Mouse (Mus musculus) midbrain, embryonic 13.5 days (tissue): ENCODE measurements around the gene Cks1brt. TPM values are rescaled to one million over a fixed set of nuclear protein-coding genes. Genes with fewer than 3 reads are reported as not detected.
A peak's percentile ranks its signal among the peaks of the same experiment; 100 is the strongest.

Experiments
- ATAC-seq: fragments of 200-750 bp; cut with Nextera tagmentation; 2 replicates; pipeline ENCODE4 v1.8.0; 2017; ENCODE audit warnings: mild to moderate bottlenecking, moderate TSS enrichment, moderate library complexity
- H3K27ac ChIP-seq: fragments of 300-500 bp; sonication (generic); 2 replicates; pipeline ENCODE4 v1.5.1; 2015; ENCODE audit warnings: inconsistent platforms, mild to moderate bottlenecking, moderate library complexity
- H3K27me3 ChIP-seq: fragments of 300-500 bp; sonication (generic); 2 replicates; pipeline ENCODE4 v1.6.1; 2015; ENCODE audit warnings: mild to moderate bottlenecking, inconsistent platforms
- H3K36me3 ChIP-seq: fragments of 300-500 bp; sonication (generic); 2 replicates; pipeline ENCODE4 v1.6.1; 2015; ENCODE audit warnings: mild to moderate bottlenecking, inconsistent platforms
- H3K4me1 ChIP-seq: fragments of 300-500 bp; sonication (generic); replicated peaks from 2 replicates; pipeline ENCODE4 v1.6.1; 2015; ENCODE audit warnings: inconsistent platforms
- H3K4me2 ChIP-seq: fragments of 300-500 bp; sonication (generic); replicated peaks from 2 replicates; pipeline ENCODE4 v1.6.1; 2015; ENCODE audit warnings: moderate library complexity, mild to moderate bottlenecking, inconsistent platforms
- H3K4me3 ChIP-seq: fragments of 300-500 bp; sonication (generic); replicated peaks from 2 replicates; pipeline ENCODE4 v1.5.1; 2015; ENCODE audit warnings: mild to moderate bottlenecking, inconsistent platforms
- H3K9ac ChIP-seq: fragments of 300-500 bp; sonication (generic); replicated peaks from 2 replicates; pipeline ENCODE4 v1.6.1; 2015; ENCODE audit warnings: mild to moderate bottlenecking, inconsistent platforms
- H3K9me3 ChIP-seq: fragments of 300-500 bp; sonication (generic); 2 replicates; pipeline ENCODE4 v1.6.1; 2016; ENCODE audit warnings: mild to moderate bottlenecking, inconsistent platforms
- WGBS: fragments of 180-500 bp; shearing (Covaris S2); methylation state at CpG from one replicate; pipeline ENCODE4 v1.1.7; 2015; 5-methylcytosine and 5-hydroxymethylcytosine counted together
- microRNA-seq: library from miRNA; unstranded; fragments of <30 nt; microRNA quantifications from one replicate; pipeline ENCODE4, GENCODE M21; 2016
- polyA plus RNA-seq: library from polyadenylated mRNA; unstranded; fragments of >200 nt; fragmentation: Nextera tagmentation; extraction: Ambion mirVana; gene quantifications from 2 replicates; pipeline ENCODE4 v1.2.1, GENCODE M21; 2015

Cks1brt gene
- polyA plus RNA-seq, 1 experiment from 2014 or later, result not detected

GRCm38 (mm10) chr8:85175892-85176291 lies 24.2 kb downstream of the Cks1brt start:
- Histone ChIP-seq H3K36me3 (no peaks in the 10 kb centered on the region), H3K27ac (no peak overlapping the region), H3K27me3 (peaks cover 3% of the 10 kb centered on the region; the same call in 1 of the 2 replicates), H3K4me2 (no peak overlapping the region), H3K4me1 (no peaks in the 10 kb centered on the region), H3K4me3 (no peak overlapping the region), H3K9me3 (no peaks in the 10 kb centered on the region), H3K9ac (no peak overlapping the region)
- no peak for ATAC-seq
- WGBS, result 37% methylated on average over 7 of the region's 7 CpGs

- H3K27ac ChIP-seq, result no peak overlapping the region
- H3K36me3 ChIP-seq, result no peaks in the 10 kb centered on the region
- H3K4me1 ChIP-seq, result no peaks in the 10 kb centered on the region
- H3K4me2 ChIP-seq, result no peak overlapping the region
- WGBS, result 83% methylated on average over 1 of the region's 1 CpGs
- no peak for ATAC-seq
- H3K4me3 ChIP-seq, result no peak overlapping the region
- H3K9me3 ChIP-seq, result 0 out of 2 replicates have a peak, but pooled peaks cover 2% of the 10 kb centered on the region
- H3K27me3 ChIP-seq, result no peaks in the 10 kb centered on the region
- H3K9ac ChIP-seq, result no peak overlapping the region
Observed at GRCm38 (mm10) chr8:85192346-85192745, 40.6 kb downstream of the Cks1brt start.

- Histone ChIP-seq H3K36me3 (no peaks in the 10 kb centered on the region), H3K4me2 (no peak overlapping the region), H3K4me3 (no peak overlapping the region), H3K9ac (no peak overlapping the region), H3K27me3 (no peaks in the 10 kb centered on the region), H3K4me1 (no peaks in the 10 kb centered on the region), H3K27ac (no peak overlapping the region), H3K9me3 (no peaks in the 10 kb centered on the region)
- 84% methylated on average over 4 of the region's 4 CpGs for WGBS
- no peak for ATAC-seq
Observed at GRCm38 (mm10) chr8:85220220-85220619, 68.5 kb downstream of the Cks1brt start.

GRCm38 (mm10) chr8:85220992-85221391 lies 69.3 kb downstream of the Cks1brt start:
- H3K4me2 ChIP-seq, result no peak overlapping the region
- H3K4me1 ChIP-seq, result no peaks in the 10 kb centered on the region
- H3K9me3 ChIP-seq, result no peaks in the 10 kb centered on the region
- 60% methylated on average over 6 of the region's 6 CpGs for WGBS
- H3K4me3 ChIP-seq, result no peak overlapping the region
- no peak overlapping the region for H3K27ac ChIP-seq
- ATAC-seq, result no peak
- no peak overlapping the region for H3K9ac ChIP-seq
- no peaks in the 10 kb centered on the region for H3K36me3 ChIP-seq
- no peaks in the 10 kb centered on the region for H3K27me3 ChIP-seq

Small RNA genes within 50 kb of the gene (microRNA-seq; reads per million reads assigned to microRNA genes)
- gene Gm23388, result 3.1 reads per million, percentile 11 among the genes with 10 or more reads in this experiment

Other genes with a start within 250 kb of the Cks1brt start
- gene Klf1, start 250.0 kb upstream of the Cks1brt start, polyA plus RNA-seq, result 0.55 and 0.97 TPM in 2 replicates
- gene Dnase2a, start 243.4 kb upstream of the Cks1brt start, polyA plus RNA-seq, result 6.0 and 6.2 TPM in 2 replicates
- 55.6 and 56.1 TPM in 2 replicates for gene Mast1, start 214.6 kb upstream of the Cks1brt start, polyA plus RNA-seq
- 1.9 and 2.7 TPM in 2 replicates for gene Rtbdn, start 204.9 kb upstream of the Cks1brt start, polyA plus RNA-seq
- not detected in 2 replicates for gene Gm49661, start 182.5 kb upstream of the Cks1brt start, polyA plus RNA-seq
- 1,603 and 1,658 TPM in 2 replicates for gene Prdx2, start 182.3 kb upstream of the Cks1brt start, polyA plus RNA-seq
- gene Rnaseh2a, start 182.2 kb upstream of the Cks1brt start, polyA plus RNA-seq, result 66.5 and 68.6 TPM in 2 replicates
- gene Junb, start 173.2 kb upstream of the Cks1brt start, polyA plus RNA-seq, result 3.5 and 6.1 TPM in 2 replicates
- 23.5 and 23.8 TPM in 2 replicates for gene Hook2, start 161.3 kb upstream of the Cks1brt start, polyA plus RNA-seq
- not detected in 2 replicates for gene Best2, start 137.4 kb upstream of the Cks1brt start, polyA plus RNA-seq
- gene Asna1, start 126.6 kb upstream of the Cks1brt start, polyA plus RNA-seq, result 151 and 154 TPM in 2 replicates
- gene Trir, start 125.1 kb upstream of the Cks1brt start, polyA plus RNA-seq, result 135 and 153 TPM in 2 replicates
- 51.7 and 56.8 TPM in 2 replicates for gene Tnpo2, start 115.0 kb upstream of the Cks1brt start, polyA plus RNA-seq
- 61.7 and 64.3 TPM in 2 replicates for gene Fbxw9, start 91.9 kb upstream of the Cks1brt start, polyA plus RNA-seq
- 0.83 TPM in 1 of 2 replicates, not detected in the other for gene Gm5741, start 83.9 kb upstream of the Cks1brt start, polyA plus RNA-seq
- 90.0 and 93.2 TPM in 2 replicates for gene Dhps, start 80.2 kb upstream of the Cks1brt start, polyA plus RNA-seq
- 134 and 137 TPM in 2 replicates for gene Wdr83os, start 71.2 kb upstream of the Cks1brt start, polyA plus RNA-seq
- gene Wdr83, start 70.6 kb upstream of the Cks1brt start, polyA plus RNA-seq, result 64.1 and 68.8 TPM in 2 replicates
- 16.6 and 17.3 TPM in 2 replicates for gene Man2b1, start 68.7 kb upstream of the Cks1brt start, polyA plus RNA-seq
- 2.6 and 2.9 TPM in 2 replicates for gene Zfp791, start 28.8 kb upstream of the Cks1brt start, polyA plus RNA-seq
- not detected in 2 replicates for gene Olfr371, start 74.1 kb downstream of the Cks1brt start, polyA plus RNA-seq
- 76.5 and 90.4 TPM in 2 replicates for gene Orc6, start 147.7 kb downstream of the Cks1brt start, polyA plus RNA-seq
- 170 and 177 TPM in 2 replicates for gene Vps35, start 147.9 kb downstream of the Cks1brt start, polyA plus RNA-seq
- gene Mylk3, start 234.4 kb downstream of the Cks1brt start, polyA plus RNA-seq, result 0.07 and 0.09 TPM in 2 replicates